Mouse (Mus musculus) hindbrain, embryonic 16.5 days (tissue): Measurements from ENCODE around the gene Dgkg. TPM values are rescaled to one million over a fixed set of nuclear protein-coding genes. Genes with fewer than 3 reads are reported as not detected.

ENCODE experiments used
- ATAC-seq: fragments of 200-750 bp; cut with Nextera tagmentation; 2 replicates; pipeline ENCODE4 v1.8.0; 2017; ENCODE audit warnings: moderate TSS enrichment, moderate library complexity
- H3K27ac ChIP-seq: fragments of 300-500 bp; sonication (generic); 2 replicates; pipeline ENCODE4 v1.5.1; 2014; ENCODE audit warnings: low read depth, mild to moderate bottlenecking, control low read depth, low read length, moderate library complexity
- H3K27me3 ChIP-seq: fragments of 300-500 bp; sonication (generic); replicated peaks from 2 replicates; pipeline ENCODE4 v1.6.1; 2014; ENCODE audit warnings: low read length; ENCODE audit not compliant: control insufficient read depth, insufficient read depth
- H3K36me3 ChIP-seq: fragments of 300-500 bp; sonication (generic); 2 replicates; pipeline ENCODE4 v1.6.1; 2014; ENCODE audit warnings: mild to moderate bottlenecking, low read length, moderate library complexity, mixed read lengths; ENCODE audit not compliant: control insufficient read depth, insufficient read depth
- H3K4me1 ChIP-seq: fragments of 300-500 bp; sonication (generic); 2 replicates; pipeline ENCODE4 v1.6.1; 2014; ENCODE audit warnings: low read depth, low read length; ENCODE audit not compliant: control insufficient read depth, insufficient read depth
- H3K4me2 ChIP-seq: fragments of 300-500 bp; sonication (generic); 2 replicates; pipeline ENCODE4 v1.6.1; 2014; ENCODE audit warnings: mild to moderate bottlenecking, low read length, control low read depth, moderate library complexity
- H3K4me3 ChIP-seq: fragments of 300-500 bp; sonication (generic); 2 replicates; pipeline ENCODE4 v1.5.1; 2014; ENCODE audit warnings: mild to moderate bottlenecking, low read length, control low read depth, moderate library complexity
- H3K9ac ChIP-seq: fragments of 300-500 bp; sonication (generic); 2 replicates; pipeline ENCODE4 v1.6.1; 2014; ENCODE audit warnings: low read depth, mild to moderate bottlenecking, control low read depth, low read length, moderate library complexity
- H3K9me3 ChIP-seq: fragments of 300-500 bp; sonication (generic); 2 replicates; pipeline ENCODE4 v1.6.1; 2014; ENCODE audit warnings: mild to moderate bottlenecking, low read length, moderate library complexity; ENCODE audit not compliant: control insufficient read depth
- WGBS: fragments of 180-500 bp; shearing (Covaris S2); extraction: QIAGEN DNeasy Blood & Tissue Kit; methylation state at CpG from one replicate; pipeline ENCODE4 v1.1.7; 2014; 5-methylcytosine and 5-hydroxymethylcytosine counted together
- polyA plus RNA-seq: library from polyadenylated mRNA; unstranded; fragments of >200 nt; fragmentation: Nextera tagmentation; extraction: Ambion mirVana; gene quantifications from 2 replicates; pipeline ENCODE4 v1.2.1, GENCODE M21; 2015

Dgkg gene
- polyA plus RNA-seq, 1 experiment from 2014 or later: 6.9 TPM

DNA sequence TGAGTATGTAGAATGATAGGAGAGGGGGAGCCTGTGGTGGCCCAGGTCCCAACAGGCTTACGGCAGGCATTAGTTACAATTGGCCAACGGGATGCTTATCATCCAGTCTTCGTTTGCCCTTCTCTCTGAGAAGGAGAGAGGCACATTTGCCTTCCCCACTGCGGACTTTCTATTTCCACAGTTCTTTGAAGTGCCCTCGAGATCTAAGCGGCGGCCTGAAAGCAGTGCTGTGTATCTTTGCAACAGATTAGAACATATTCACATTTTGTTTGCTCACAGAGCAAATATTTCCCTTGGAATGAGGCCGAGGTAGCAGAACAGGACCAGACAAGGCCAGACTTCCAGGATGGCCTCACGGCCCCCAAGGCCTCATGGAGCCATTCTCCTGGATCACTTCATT lies 204.9 kb downstream of the Dgkg start:
- Histone ChIP-seq H3K4me1 (no peaks in the 10 kb centered on the region), H3K4me3 (no peak overlapping the region), H3K9ac (no peak overlapping the region), H3K27me3 (no peaks in the 10 kb centered on the region), H3K4me2 (no peak overlapping the region), H3K9me3 (no peaks in the 10 kb centered on the region), H3K36me3 (no peaks in the 10 kb centered on the region), H3K27ac (no peak overlapping the region)
- ATAC-seq: no peak
- WGBS: 88% methylated on average over 9 of the region's 9 CpGs

- Histone ChIP-seq H3K9ac (no peak overlapping the region), H3K9me3 (no peaks in the 10 kb centered on the region), H3K27ac (no peak overlapping the region), H3K4me1 (no peaks in the 10 kb centered on the region), H3K27me3 (no peaks in the 10 kb centered on the region), H3K4me3 (no peak overlapping the region), H3K36me3 (no peaks in the 10 kb centered on the region), H3K4me2 (no peak overlapping the region)
- ATAC-seq: no peak
- 75% methylated on average over 6 of the region's 6 CpGs for WGBS
Measured at GRCm38 (mm10) chr16:22448093-22448492, 208.9 kb downstream of the Dgkg start.

- Histone ChIP-seq H3K36me3 (no peaks in the 10 kb centered on the region), H3K4me1 (peaks cover 10% of the 10 kb centered on the region), H3K9ac (no peak overlapping the region), H3K9me3 (no peaks in the 10 kb centered on the region), H3K27ac (no peak overlapping the region), H3K4me2 (no peak overlapping the region), H3K27me3 (peaks cover 6% of the 10 kb centered on the region), H3K4me3 (no peak overlapping the region)
- no peak for ATAC-seq
- WGBS: 68% methylated on average over 6 of the region's 6 CpGs
Measured at GRCm38 (mm10) chr16:22444786-22445185, 212.2 kb downstream of the Dgkg start.

DNA sequence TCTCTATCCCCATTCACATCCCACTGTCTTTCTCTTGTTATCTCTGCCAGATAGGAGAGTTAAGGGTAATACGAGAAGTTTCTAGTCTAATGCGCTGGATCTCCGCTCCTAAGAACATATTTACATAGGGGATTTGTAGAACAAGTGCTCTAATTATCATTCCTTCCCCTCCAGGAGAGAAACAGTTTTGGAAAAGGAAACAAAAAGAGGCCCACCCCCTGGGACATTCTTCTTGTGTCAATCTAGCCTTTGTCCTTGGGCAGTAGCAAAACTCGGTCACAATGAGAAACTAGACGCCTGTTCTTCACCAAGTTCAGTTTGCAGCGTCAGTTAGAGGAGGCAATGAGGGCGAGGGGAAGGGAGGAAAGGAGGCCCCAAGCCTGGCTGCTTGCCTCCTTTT lies 214.8 kb downstream of the Dgkg start:
- no peak overlapping the region for H3K27ac ChIP-seq
- no peak overlapping the region for H3K4me2 ChIP-seq
- H3K36me3 ChIP-seq: no peaks in the 10 kb centered on the region
- H3K4me1 ChIP-seq: peaks cover 16% of the 10 kb centered on the region
- peaks cover 6% of the 10 kb centered on the region for H3K27me3 ChIP-seq
- ATAC-seq: no peak
- 26% methylated on average over 7 of the region's 7 CpGs for WGBS
- no peaks in the 10 kb centered on the region for H3K9me3 ChIP-seq
- no peak overlapping the region for H3K4me3 ChIP-seq
- no peak overlapping the region for H3K9ac ChIP-seq

- Histone ChIP-seq H3K4me1 (peaks cover 16% of the 10 kb centered on the region), H3K4me2 (no peak overlapping the region)
- WGBS: 84% methylated on average over 4 of the region's 4 CpGs
Measured at GRCm38 (mm10) chr16:22441317-22441716, 215.7 kb downstream of the Dgkg start.

DNA sequence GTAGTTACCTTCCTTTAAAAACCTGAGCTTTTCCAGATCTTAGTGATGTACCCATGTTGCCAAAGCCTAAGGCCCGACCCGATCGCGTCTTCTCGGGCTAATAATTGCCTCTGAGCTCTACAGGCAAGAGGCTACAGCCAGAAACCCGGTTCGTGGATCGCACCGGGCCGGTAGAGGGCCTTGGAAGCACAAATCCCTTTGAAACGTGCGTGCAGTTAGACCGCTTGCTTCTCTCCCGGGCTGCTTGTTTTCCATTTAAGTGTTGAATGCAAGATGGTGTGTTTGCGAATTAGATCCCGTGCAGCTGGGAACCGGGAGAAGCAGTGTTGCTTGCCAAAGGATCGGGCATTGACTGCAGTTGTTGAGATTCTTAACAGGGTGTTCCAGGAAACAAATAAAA lies 216.8 kb downstream of the Dgkg start:
- H3K27ac ChIP-seq: peak overlapping the region; percentile 77
- H3K9ac ChIP-seq: peak overlapping the region; percentile 61
- peaks cover 16% of the 10 kb centered on the region for H3K4me1 ChIP-seq
- peak overlapping the region; percentile 99 for H3K4me2 ChIP-seq
- WGBS: under 1% methylated on average over 18 of the region's 18 CpGs
- no peaks in the 10 kb centered on the region for H3K9me3 ChIP-seq
- ATAC-seq: peak; percentile 4; the same call in 1 of the 2 replicates
- H3K4me3 ChIP-seq: peak overlapping the region; percentile 94
- no peaks in the 10 kb centered on the region for H3K36me3 ChIP-seq
- H3K27me3 ChIP-seq: peaks cover 9% of the 10 kb centered on the region

More at GRCm38 (mm10) chr16:22441317-22441716, 215.7 kb downstream of the Dgkg start:
- Histone ChIP-seq H3K4me3 (no peak overlapping the region), H3K27me3 (peaks cover 6% of the 10 kb centered on the region), H3K27ac (no peak overlapping the region), H3K9ac (no peak overlapping the region), H3K36me3 (no peaks in the 10 kb centered on the region), H3K9me3 (no peaks in the 10 kb centered on the region)
- no peak for ATAC-seq

GRCm38 (mm10) chr16:22439499-22440177 lies 217.4 kb downstream of the Dgkg start, which contains the start of gene Etv5:
Gene Etv5 (minus strand): TSS chr16:22439719.
- WGBS: 0% methylated on average over 40 of the region's 63 CpGs
- no peaks in the 10 kb centered on the region for H3K36me3 ChIP-seq
- peaks cover 13% of the 10 kb centered on the region for H3K27me3 ChIP-seq
- peak within 1 kb of the TSS; percentile 94 for H3K4me3 ChIP-seq
- no peaks in the 10 kb centered on the region for H3K9me3 ChIP-seq
- H3K27ac ChIP-seq: peak within 1 kb of the TSS; percentile 77
- peaks cover 20% of the 10 kb centered on the region for H3K4me1 ChIP-seq
- peak within 1 kb of the TSS; percentile 99 for H3K4me2 ChIP-seq
- H3K9ac ChIP-seq: peak within 1 kb of the TSS; percentile 82
- ATAC-seq: peak; percentile 99

- Histone ChIP-seq H3K27ac (peak overlapping the region; percentile 77), H3K36me3 (no peaks in the 10 kb centered on the region), H3K9me3 (no peaks in the 10 kb centered on the region), H3K9ac (peak overlapping the region; percentile 82), H3K27me3 (peaks cover 14% of the 10 kb centered on the region), H3K4me1 (peaks cover 22% of the 10 kb centered on the region), H3K4me2 (peak overlapping the region; percentile 99), H3K4me3 (peak overlapping the region; percentile 94)
- under 1% methylated on average over 59 of the region's 59 CpGs for WGBS
- peak; percentile 25 for ATAC-seq
Measured at GRCm38 (mm10) chr16:22438441-22439373, 218.3 kb downstream of the Dgkg start.

GRCm38 (mm10) chr16:22436106-22436505 lies 220.9 kb downstream of the Dgkg start:
- 45% methylated on average over 6 of the region's 6 CpGs for WGBS
- H3K4me2 ChIP-seq: 0 out of 2 replicates have a peak overlapping the region, but pooled peaks have one; percentile 8

More at GRCm38 (mm10) chr16:22436106-22436505, 220.9 kb downstream of the Dgkg start:
- no peaks in the 10 kb centered on the region for H3K36me3 ChIP-seq
- H3K9ac ChIP-seq: no peak overlapping the region
- no peak for ATAC-seq
- no peak overlapping the region for H3K27ac ChIP-seq
- peaks cover 8% of the 10 kb centered on the region; the same call in 1 of the 2 replicates for H3K27me3 ChIP-seq
- H3K4me3 ChIP-seq: no peak overlapping the region
- no peaks in the 10 kb centered on the region for H3K9me3 ChIP-seq
- H3K4me1 ChIP-seq: peaks cover 26% of the 10 kb centered on the region
